Mouse (Mus musculus) lung, embryonic 15.5 days (tissue): ENCODE results near the gene Mavs. TPM values are rescaled to one million over a fixed set of nuclear protein-coding genes. Genes with fewer than 3 reads are reported as not detected.

Experiments
- ATAC-seq: fragments of 200-750 bp; cut with Nextera tagmentation; 2 replicates; pipeline ENCODE4 v1.8.0; 2017; ENCODE audit warnings: moderate number of reproducible peaks, borderline replicate concordance; ENCODE audit not compliant: low FRiP score, low TSS enrichment; ENCODE audit errors: extremely low read depth
- H3K27ac ChIP-seq: fragments of 300-500 bp; sonication (generic); 2 replicates; pipeline ENCODE4 v1.5.1; 2015; ENCODE audit warnings: moderate library complexity, mild to moderate bottlenecking, inconsistent platforms
- H3K27me3 ChIP-seq: fragments of 300-500 bp; sonication (generic); 2 replicates; pipeline ENCODE4 v1.6.1; 2015; ENCODE audit warnings: inconsistent platforms
- H3K36me3 ChIP-seq: fragments of 300-500 bp; sonication (generic); 2 replicates; pipeline ENCODE4 v1.6.1; 2015; ENCODE audit warnings: inconsistent platforms
- H3K4me1 ChIP-seq: fragments of 300-500 bp; sonication (generic); 2 replicates; pipeline ENCODE4 v1.6.1; 2015; ENCODE audit warnings: inconsistent platforms
- H3K4me2 ChIP-seq: fragments of 300-500 bp; sonication (generic); 2 replicates; pipeline ENCODE4 v1.6.1; 2015; ENCODE audit warnings: inconsistent platforms, mild to moderate bottlenecking, moderate library complexity
- H3K4me3 ChIP-seq: fragments of 300-500 bp; sonication (generic); 2 replicates; pipeline ENCODE4 v1.5.1; 2015; ENCODE audit warnings: mild to moderate bottlenecking, inconsistent platforms
- H3K9ac ChIP-seq: fragments of 300-500 bp; sonication (generic); 2 replicates; pipeline ENCODE4 v1.6.1; 2015; ENCODE audit warnings: inconsistent platforms
- H3K9me3 ChIP-seq: fragments of 300-500 bp; sonication (generic); 2 replicates; pipeline ENCODE4 v1.6.1; 2016; ENCODE audit warnings: inconsistent platforms
- WGBS: fragments of 180-500 bp; shearing (Covaris S2); methylation state at CpG from one replicate; pipeline ENCODE4 v1.1.7; 2015; 5-methylcytosine and 5-hydroxymethylcytosine counted together
- microRNA-seq: library from miRNA; unstranded; fragments of <30 nt; microRNA quantifications from one replicate; pipeline ENCODE4, GENCODE M21; 2016
- polyA plus RNA-seq: library from polyadenylated mRNA; unstranded; fragments of >200 nt; fragmentation: Nextera tagmentation; extraction: Ambion mirVana; gene quantifications from 2 replicates; pipeline ENCODE4 v1.2.1, GENCODE M21; 2015

Gene Mavs
- polyA plus RNA-seq, 1 experiment from 2014 or later: 19.7 TPM

DNA sequence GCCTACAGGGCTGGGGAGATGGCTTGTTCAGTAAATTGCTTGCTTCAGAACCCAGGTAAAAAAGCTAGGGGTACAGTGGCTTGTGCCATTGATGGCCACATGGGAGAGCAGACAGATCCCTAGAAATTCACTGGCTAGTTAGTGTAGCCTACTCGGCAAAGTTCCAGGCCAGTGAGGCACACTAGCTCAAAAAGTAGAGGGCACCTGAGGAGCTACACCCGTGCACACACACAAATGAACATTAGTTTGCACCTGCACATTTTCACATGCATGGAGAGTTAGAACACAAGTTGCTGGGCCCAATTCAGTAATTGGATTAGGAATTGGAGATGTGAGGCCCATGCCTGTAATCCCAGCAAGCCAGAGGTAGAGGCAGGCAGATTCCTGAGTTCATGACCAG, 31.2 kb downstream of the Mavs start:
- ATAC-seq: no peak
- H3K36me3 ChIP-seq: no peaks in the 10 kb centered on the region
- H3K4me2 ChIP-seq: no peak overlapping the region
- H3K27me3 ChIP-seq: no peaks in the 10 kb centered on the region
- no peak overlapping the region for H3K4me3 ChIP-seq
- H3K27ac ChIP-seq: no peak overlapping the region
- no peak overlapping the region for H3K9ac ChIP-seq
- no peaks in the 10 kb centered on the region for H3K9me3 ChIP-seq
- H3K4me1 ChIP-seq: peaks cover 36% of the 10 kb centered on the region
- 69% methylated on average over 2 of the region's 2 CpGs for WGBS

DNA sequence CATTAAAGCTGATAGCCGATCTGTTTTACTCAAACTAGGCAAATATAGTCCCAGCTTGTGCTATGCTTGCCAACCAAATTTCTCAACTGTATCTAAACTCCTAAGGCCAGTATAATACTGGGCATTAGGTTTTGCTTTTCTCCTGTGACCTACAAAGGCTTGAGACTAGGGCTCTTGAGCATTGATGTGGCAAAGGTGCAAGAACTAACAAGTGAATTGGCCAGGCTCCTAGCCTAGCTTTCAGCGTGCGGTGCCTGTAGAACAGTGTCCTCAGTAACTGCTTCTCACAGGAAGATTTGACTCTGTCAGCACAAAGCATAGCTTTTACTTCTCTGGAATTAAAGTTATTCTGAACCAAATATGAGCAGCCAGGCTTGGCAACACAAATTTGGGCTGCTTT, 41.6 kb downstream of the Mavs start:
- no peak overlapping the region for H3K27ac ChIP-seq
- H3K4me1 ChIP-seq: no peaks in the 10 kb centered on the region
- peaks cover 55% of the 10 kb centered on the region for H3K36me3 ChIP-seq
- H3K4me3 ChIP-seq: no peak overlapping the region
- no peak for ATAC-seq
- H3K9ac ChIP-seq: no peak overlapping the region
- no peaks in the 10 kb centered on the region for H3K27me3 ChIP-seq
- no peak overlapping the region for H3K4me2 ChIP-seq
- WGBS: 94% methylated on average over 3 of the region's 3 CpGs
- no peaks in the 10 kb centered on the region for H3K9me3 ChIP-seq

DNA sequence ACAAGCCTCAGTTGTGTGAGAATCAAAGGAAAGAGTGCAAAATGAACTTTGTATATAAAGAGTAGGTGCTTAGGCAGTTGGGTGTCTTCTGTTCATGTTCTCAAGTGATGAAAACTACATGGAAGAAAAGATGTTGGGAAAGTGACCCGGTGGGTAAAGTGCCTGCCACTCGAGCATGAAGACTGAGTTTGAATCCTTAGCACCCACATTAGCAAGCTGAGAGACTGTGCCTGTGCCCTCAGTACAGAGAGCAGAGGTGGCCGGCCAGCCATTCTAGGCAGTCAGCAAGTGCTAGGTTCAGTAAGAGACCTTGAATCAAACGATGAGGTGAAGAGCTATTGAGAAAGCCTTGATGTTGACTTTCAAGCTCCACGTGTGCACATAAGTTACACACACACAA, 42.9 kb downstream of the Mavs start:
- H3K4me1 ChIP-seq: no peaks in the 10 kb centered on the region
- H3K9me3 ChIP-seq: no peaks in the 10 kb centered on the region
- ATAC-seq: no peak
- no peak overlapping the region for H3K9ac ChIP-seq
- H3K4me3 ChIP-seq: no peak overlapping the region
- no peak overlapping the region for H3K4me2 ChIP-seq
- H3K36me3 ChIP-seq: peaks cover 65% of the 10 kb centered on the region
- WGBS: 86% methylated on average over 5 of the region's 5 CpGs
- H3K27me3 ChIP-seq: no peaks in the 10 kb centered on the region
- no peak overlapping the region for H3K27ac ChIP-seq

DNA sequence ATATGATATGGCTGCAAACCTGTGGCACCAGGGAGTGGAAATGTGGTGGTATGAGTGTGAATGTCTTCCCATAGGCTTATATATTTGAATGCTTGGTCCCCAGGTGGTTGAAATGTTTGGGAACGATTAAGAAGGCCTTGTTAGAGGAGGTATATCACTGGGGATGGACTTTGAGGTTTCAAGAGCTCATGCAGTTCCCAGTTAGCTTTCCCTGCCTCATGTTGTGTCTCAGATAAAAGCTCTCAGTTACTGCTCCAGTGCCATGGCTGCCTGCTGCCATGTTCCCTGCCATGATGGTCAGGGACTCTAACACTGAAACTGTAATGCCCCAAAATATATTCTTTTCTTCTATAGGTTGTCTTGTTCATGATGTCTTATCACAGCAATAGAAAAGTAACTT, 47.7 kb downstream of the Mavs start:
- Histone ChIP-seq H3K9me3 (no peaks in the 10 kb centered on the region), H3K4me1 (no peaks in the 10 kb centered on the region), H3K4me3 (no peak overlapping the region), H3K36me3 (peaks cover 60% of the 10 kb centered on the region), H3K27me3 (no peaks in the 10 kb centered on the region), H3K9ac (no peak overlapping the region), H3K4me2 (no peak overlapping the region), H3K27ac (no peak overlapping the region)
- 80% methylated on average over 1 of the region's 1 CpGs for WGBS
- no peak for ATAC-seq

DNA sequence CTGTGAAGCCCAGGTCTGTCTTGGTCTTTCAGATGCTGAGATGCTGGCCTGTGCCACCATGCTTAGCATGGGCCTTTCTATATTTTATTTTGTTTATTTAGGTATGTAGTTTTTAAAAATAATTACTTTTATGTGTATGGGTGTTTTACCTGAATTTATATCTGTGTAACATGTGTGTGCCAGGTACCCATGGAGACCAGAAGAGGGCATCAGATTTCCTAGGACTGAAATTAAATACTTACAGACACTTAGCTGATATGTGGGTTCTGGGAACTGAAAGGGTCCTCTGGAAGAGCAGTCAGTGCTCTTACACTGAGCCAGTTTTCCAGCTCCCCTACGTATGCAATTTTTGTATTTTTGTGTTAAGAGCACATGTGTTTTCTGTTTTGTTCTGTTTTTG, 52.4 kb downstream of the Mavs start:
- no peak for ATAC-seq
- H3K9me3 ChIP-seq: no peaks in the 10 kb centered on the region
- H3K36me3 ChIP-seq: peaks cover 47% of the 10 kb centered on the region
- WGBS: 83% methylated on average over 1 of the region's 1 CpGs
- H3K9ac ChIP-seq: no peak overlapping the region
- H3K27ac ChIP-seq: no peak overlapping the region
- no peaks in the 10 kb centered on the region for H3K4me1 ChIP-seq
- no peak overlapping the region for H3K4me2 ChIP-seq
- no peaks in the 10 kb centered on the region for H3K27me3 ChIP-seq
- H3K4me3 ChIP-seq: no peak overlapping the region

DNA sequence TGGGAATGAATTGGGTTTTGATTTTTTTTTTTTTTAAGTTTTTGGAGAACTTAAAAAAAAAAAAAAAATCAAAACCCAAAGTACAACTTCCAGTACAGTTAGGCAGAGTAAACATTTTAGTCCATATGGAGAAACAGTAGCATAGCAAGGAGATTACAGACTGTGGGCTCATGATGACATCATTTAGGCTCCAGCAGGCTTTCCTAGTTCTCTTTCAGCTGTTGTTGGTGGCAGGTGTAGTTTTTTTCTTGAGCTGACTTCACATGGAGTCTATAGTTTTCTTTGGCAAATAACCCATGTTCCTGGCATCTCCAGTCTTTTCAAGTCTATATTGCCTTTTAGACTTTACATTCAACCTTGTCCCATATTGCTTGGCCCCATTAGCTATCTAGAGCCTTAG, 56.8 kb downstream of the Mavs start:
- H3K9me3 ChIP-seq: no peaks in the 10 kb centered on the region
- no peak for ATAC-seq
- no peak overlapping the region for H3K4me2 ChIP-seq
- H3K27ac ChIP-seq: no peak overlapping the region
- peaks cover 64% of the 10 kb centered on the region for H3K36me3 ChIP-seq
- H3K27me3 ChIP-seq: no peaks in the 10 kb centered on the region
- H3K9ac ChIP-seq: no peak overlapping the region
- no peaks in the 10 kb centered on the region for H3K4me1 ChIP-seq
- no peak overlapping the region for H3K4me3 ChIP-seq

DNA sequence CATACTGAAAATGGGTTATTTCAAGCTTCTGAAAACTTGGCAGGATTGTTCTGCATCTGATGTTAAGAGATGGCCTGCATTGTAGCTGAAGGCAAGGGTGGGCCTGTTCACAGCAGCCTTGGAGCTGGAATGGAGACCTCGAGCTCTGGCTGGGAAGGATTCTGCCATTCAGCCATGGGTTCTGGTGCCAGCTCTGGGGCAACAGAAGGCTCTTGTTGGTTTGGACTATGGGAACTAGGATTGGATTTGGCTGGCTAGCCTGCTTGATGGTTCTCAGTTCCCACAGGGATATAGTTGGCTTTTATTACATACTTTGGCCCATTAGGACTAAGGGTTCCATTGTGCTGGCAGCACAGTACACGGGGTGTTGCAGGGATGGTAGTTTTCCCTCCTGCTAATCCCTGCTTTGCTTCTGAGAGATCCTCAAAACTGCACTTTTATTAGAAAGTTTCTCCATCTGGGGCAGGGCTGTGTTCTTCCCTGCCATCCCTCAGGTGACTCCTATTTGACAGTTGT, 62.9 kb downstream of the Mavs start:
- H3K9me3 ChIP-seq: no peaks in the 10 kb centered on the region
- H3K27ac ChIP-seq: no peak overlapping the region
- no peaks in the 10 kb centered on the region for H3K27me3 ChIP-seq
- WGBS: 84% methylated on average over 2 of the region's 2 CpGs
- H3K4me1 ChIP-seq: no peaks in the 10 kb centered on the region
- H3K4me2 ChIP-seq: no peak overlapping the region
- no peak overlapping the region for H3K9ac ChIP-seq
- ATAC-seq: no peak
- H3K4me3 ChIP-seq: no peak overlapping the region
- H3K36me3 ChIP-seq: peaks cover 62% of the 10 kb centered on the region

Small RNAs within 50 kb of the gene (microRNA-seq; reads per million reads assigned to microRNA genes)
- gene Mir103-2: 76.0 reads per million, percentile 50 among the genes with 10 or more reads in this experiment

Other genes with a start within 250 kb of the Mavs start
- gene Gfra4, start 191.0 kb upstream of the Mavs start, polyA plus RNA-seq: 12.5 and 12.9 TPM in 2 replicates
- 4.0 and 8.1 TPM in 2 replicates for gene Adam33, start 170.2 kb upstream of the Mavs start, polyA plus RNA-seq
- 0.44 and 0.47 TPM in 2 replicates for gene Siglec1, start 147.3 kb upstream of the Mavs start, polyA plus RNA-seq
- gene Hspa12b, start 106.8 kb upstream of the Mavs start, polyA plus RNA-seq: 15.0 and 16.5 TPM in 2 replicates
- gene Gm11037, start 100.6 kb upstream of the Mavs start, polyA plus RNA-seq: not detected in 2 replicates
- gene 1700037H04Rik, start 74.0 kb upstream of the Mavs start, polyA plus RNA-seq: 60.4 and 61.5 TPM in 2 replicates
- gene Cenpb, start 54.0 kb upstream of the Mavs start, polyA plus RNA-seq: 12.6 and 14.1 TPM in 2 replicates
- gene Cdc25b, start 47.1 kb upstream of the Mavs start, polyA plus RNA-seq: 56.1 and 58.4 TPM in 2 replicates
- gene Spef1, start 46.8 kb upstream of the Mavs start, polyA plus RNA-seq: 5.0 and 5.8 TPM in 2 replicates
- 22.6 and 27.0 TPM in 2 replicates for gene Ap5s1, start 27.0 kb upstream of the Mavs start, polyA plus RNA-seq
- 37.5 and 39.6 TPM in 2 replicates for gene Pank2, start 28.4 kb downstream of the Mavs start, polyA plus RNA-seq
- 4.4 and 5.2 TPM in 2 replicates for gene Rnf24, start 118.8 kb downstream of the Mavs start, polyA plus RNA-seq